Mouse (Mus musculus) myocyte (in vitro differentiated cells): Measurements from ENCODE around the gene Ubtf. TPM values are rescaled to one million over a fixed set of nuclear protein-coding genes. Genes with fewer than 3 reads are reported as not detected.

Experiments
- H3K27me3 ChIP-seq: one replicate; pipeline ENCODE4 v1.6.1; 2011; ENCODE audit not compliant: control insufficient read depth, insufficient read depth, insufficient read length
- H3K36me3 ChIP-seq: one replicate; pipeline ENCODE4 v1.6.1; 2011; ENCODE audit not compliant: control insufficient read depth, insufficient read depth
- H3K4me2 ChIP-seq: one replicate; pipeline ENCODE4 v1.6.1; 2011; ENCODE audit warnings: low read depth, control low read depth
- H3K4me3 ChIP-seq: one replicate; pipeline ENCODE4 v1.5.1; 2011; ENCODE audit warnings: mild to moderate bottlenecking, control low read depth, moderate library complexity
- H3K79me2 ChIP-seq: one replicate; pipeline ENCODE4 v1.6.1; 2011; ENCODE audit not compliant: control insufficient read depth, insufficient read depth
- H3ac ChIP-seq: one replicate; pipeline ENCODE4 v1.6.1; 2011; ENCODE audit not compliant: control insufficient read depth, insufficient read length
- CEBPB ChIP-seq: IDR thresholded peaks from 2 replicates; pipeline ENCODE4 v1.6.1; 2011; ENCODE audit warnings: mild to moderate bottlenecking, moderate library complexity; ENCODE audit not compliant: poor library complexity, insufficient read depth, severe bottlenecking
- E2F4 ChIP-seq: IDR thresholded peaks from one replicate; pipeline ENCODE4 v1.6.1; 2011; ENCODE audit warnings: mild to moderate bottlenecking, control low read depth, moderate library complexity; ENCODE audit not compliant: insufficient read depth
- MAX ChIP-seq: IDR thresholded peaks from one replicate; pipeline ENCODE4 v1.6.1; 2011; ENCODE audit warnings: low read depth, mild to moderate bottlenecking, control low read depth
- MYOD1 ChIP-seq, 3 experiments: IDR thresholded peaks; one replicate each; pipeline ENCODE4 v1.6.1; 2011; ENCODE audit warnings: control low read depth in 2 of 3, low read depth in 2 of 3, mild to moderate bottlenecking in 2 of 3, moderate library complexity in 1 of 3; ENCODE audit not compliant: insufficient read length in 2 of 3, control insufficient read depth in 1 of 3
- MYOG ChIP-seq, 3 experiments: IDR thresholded peaks; one replicate each; pipeline ENCODE4 v1.6.1; 2011; ENCODE audit warnings: control low read depth in 2 of 3, low read depth in 2 of 3, mild to moderate bottlenecking in 2 of 3; ENCODE audit not compliant: insufficient read length in 2 of 3, control insufficient read depth in 1 of 3, insufficient read depth in 1 of 3
- POLR2A ChIP-seq: IDR thresholded peaks from one replicate; pipeline ENCODE4 v1.6.1; 2011; ENCODE audit warnings: low read depth, mild to moderate bottlenecking, control low read depth, moderate library complexity; ENCODE audit not compliant: insufficient read length
- POLR2AphosphoS2 ChIP-seq: IDR thresholded peaks from one replicate; pipeline ENCODE4 v1.6.1; 2011; ENCODE audit warnings: low read depth, control low read depth; ENCODE audit not compliant: insufficient read length
- REST ChIP-seq: IDR thresholded peaks from one replicate; pipeline ENCODE4 v1.6.1; 2011; ENCODE audit warnings: mild to moderate bottlenecking, control low read depth, moderate library complexity; ENCODE audit not compliant: insufficient read depth, insufficient read length
- SRF ChIP-seq: IDR thresholded peaks from one replicate; pipeline ENCODE4 v1.6.1; 2011; ENCODE audit warnings: low read depth; ENCODE audit not compliant: control insufficient read depth, insufficient read length
- TCF12 ChIP-seq: IDR thresholded peaks from one replicate; pipeline ENCODE4 v1.6.1; 2011; ENCODE audit warnings: mild to moderate bottlenecking, control low read depth; ENCODE audit not compliant: poor library complexity, insufficient read depth, severe bottlenecking
- TCF3 ChIP-seq: IDR thresholded peaks from one replicate; pipeline ENCODE4 v1.6.1; 2011; ENCODE audit warnings: low read depth, control low read depth; ENCODE audit not compliant: insufficient read length
- USF1 ChIP-seq: IDR thresholded peaks from one replicate; pipeline ENCODE4 v1.6.1; 2011; ENCODE audit warnings: low read depth, mild to moderate bottlenecking, control low read depth, moderate library complexity
- polyA plus RNA-seq: library from polyadenylated mRNA; unstranded; fragments of >200 nt; fragmentation: generic; extraction: Trizol; gene quantifications from one replicate; pipeline ENCODE4 v1.2.1, GENCODE M21; 2012; ENCODE audit warnings: missing spikeins

The Ubtf gene
- polyA plus RNA-seq, 1 experiment = 58.6 TPM

GRCm38 (mm10) chr11:102266631-102267355 lies 52.7 kb downstream of the Ubtf start:
- Histone ChIP-seq H3K4me2 (peak overlapping the region; percentile 32), H3K36me3 (no peaks in the 10 kb centered on the region), H3K79me2 (no peaks in the 10 kb centered on the region), H3K4me3 (no peak overlapping the region), H3K27me3 (no peaks in the 10 kb centered on the region), H3ac (no peak overlapping the region)
- TF ChIP-seq TCF12 (no peak), E2F4 (no peak), CEBPB (no peak), SRF (no peak), POLR2A (no peak), POLR2AphosphoS2 (no peak), TCF3 (no peak), MYOD1 (IDR thresholded peaks at IDR 0.05; ENCODE audit: control insufficient read depth in 1 of 3, insufficient read length in 2 of 3, low read depth in 2 of 3) (no peak), REST (no peak), MAX (no peak), USF1 (no peak), MYOG (IDR thresholded peaks at IDR 0.05; ENCODE audit: control insufficient read depth in 1 of 3, insufficient read depth in 1 of 3, insufficient read length in 2 of 3, low read depth in 2 of 3) (no peak)

GRCm38 (mm10) chr11:102265816-102266215 lies 53.7 kb downstream of the Ubtf start:
- H3K4me2 ChIP-seq = no peak overlapping the region
- no peak overlapping the region for H3ac ChIP-seq
- H3K36me3 ChIP-seq = no peaks in the 10 kb centered on the region
- no peaks in the 10 kb centered on the region for H3K27me3 ChIP-seq
- H3K79me2 ChIP-seq = no peaks in the 10 kb centered on the region
- H3K4me3 ChIP-seq = no peak overlapping the region
- no peak for TF ChIP-seq POLR2A
- TF ChIP-seq SRF = no peak
- no peak for TF ChIP-seq E2F4
- TF ChIP-seq REST = no peak
- TF ChIP-seq TCF12 = no peak
- TF ChIP-seq MAX = no peak
- TF ChIP-seq MYOG (IDR thresholded peaks at IDR 0.05; ENCODE audit: control insufficient read depth in 1 of 3, insufficient read depth in 1 of 3, insufficient read length in 2 of 3, low read depth in 2 of 3) = no peak
- TF ChIP-seq CEBPB = no peak
- TF ChIP-seq MYOD1 (IDR thresholded peaks at IDR 0.05; ENCODE audit: control insufficient read depth in 1 of 3, insufficient read length in 2 of 3, low read depth in 2 of 3) = no peak
- no peak for TF ChIP-seq TCF3

GRCm38 (mm10) chr11:102263211-102263610 lies 56.3 kb downstream of the Ubtf start:
- Histone ChIP-seq H3K79me2 (no peaks in the 10 kb centered on the region), H3ac (no peak overlapping the region), H3K4me3 (no peak overlapping the region), H3K4me2 (no peak overlapping the region), H3K36me3 (peaks cover 4% of the 10 kb centered on the region), H3K27me3 (no peaks in the 10 kb centered on the region)
- TF ChIP-seq TCF3 (no peak), MYOD1 (IDR thresholded peaks at IDR 0.05; ENCODE audit: control insufficient read depth in 1 of 3, insufficient read length in 2 of 3, low read depth in 2 of 3) (no peak), MYOG (IDR thresholded peaks at IDR 0.05; ENCODE audit: control insufficient read depth in 1 of 3, insufficient read depth in 1 of 3, insufficient read length in 2 of 3, low read depth in 2 of 3) (no peak), TCF12 (no peak), USF1 (no peak), MAX (no peak), POLR2AphosphoS2 (no peak), E2F4 (no peak), SRF (no peak), CEBPB (no peak), REST (no peak), POLR2A (no peak)

GRCm38 (mm10) chr11:102258521-102258920 lies 61.0 kb downstream of the Ubtf start:
- TF ChIP-seq USF1 = no peak
- no peak for TF ChIP-seq POLR2A
- no peak for TF ChIP-seq MYOG (IDR thresholded peaks at IDR 0.05; ENCODE audit: control insufficient read depth in 1 of 3, insufficient read depth in 1 of 3, insufficient read length in 2 of 3, low read depth in 2 of 3)
- no peak for TF ChIP-seq E2F4
- TF ChIP-seq CEBPB = no peak
- TF ChIP-seq POLR2AphosphoS2 = no peak
- TF ChIP-seq SRF = no peak
- TF ChIP-seq MYOD1 (IDR thresholded peaks at IDR 0.05; ENCODE audit: control insufficient read depth in 1 of 3, insufficient read length in 2 of 3, low read depth in 2 of 3) = no peak
- no peak for TF ChIP-seq REST
- no peak for TF ChIP-seq TCF3
- TF ChIP-seq TCF12 = no peak
- no peak for TF ChIP-seq MAX
- Histone ChIP-seq H3K27me3 (no peaks in the 10 kb centered on the region), H3K36me3 (peaks cover 4% of the 10 kb centered on the region), H3K79me2 (no peaks in the 10 kb centered on the region), H3K4me2 (no peak overlapping the region), H3ac (no peak overlapping the region), H3K4me3 (no peak overlapping the region)
